In genomic region chr13:9278636-9279035, GRCm38 (mm10) we compare ENCODE assay signal across 9 mouse cellular contexts. TPM values are rescaled to one million over a fixed set of nuclear protein-coding genes. Genes with fewer than 3 reads are reported as not detected.
DNase-seq lines count a peak whose midpoint lies in the region; ATAC-seq lines count a peak whose summit lies in the region.
"Had no signal": no experiment of that assay in that cellular context is flagged by ENCODE, and none has a peak within 500 bp of the region (broad histone marks: within the 10 kb centered on the region; RNA-seq: fewer than 3 reads in every experiment).

No protein-coding gene starts in this region.

- no peak for ATAC-seq in intestine, embryonic 15.5 days
- no peak for ATAC-seq in intestine, embryonic 16.5 days
- ATAC-seq in forebrain, embryonic 16.5 days: no peak
- no peak for ATAC-seq in limb, embryonic 12.5 days (ENCODE audit: insufficient number of reproducible peaks, insufficient read depth, low FRiP score, low TSS enrichment, low read depth)
- no peak for ATAC-seq in neural tube, embryonic 14.5 days (ENCODE audit: low read depth)

- H3K27ac ChIP-seq in intestine, embryonic 15.5 days: no peak overlapping the region
- no peak overlapping the region for H3K27ac ChIP-seq in intestine, embryonic 16.5 days (ENCODE audit: low read length)
- no peak overlapping the region for H3K27ac ChIP-seq in forebrain, embryonic 16.5 days (ENCODE audit: low read length)
- H3K27ac ChIP-seq in limb, embryonic 12.5 days: no peak overlapping the region
- no peak overlapping the region for H3K27ac ChIP-seq in neural tube, embryonic 14.5 days (ENCODE audit: low read depth, low read length)
- H3K27ac ChIP-seq: liver, embryonic 15.5 days had no signal

- no peak overlapping the region for H3K4me3 ChIP-seq in intestine, embryonic 15.5 days (replicated peaks)
- H3K4me3 ChIP-seq in intestine, embryonic 16.5 days (ENCODE audit: low read length): no peak overlapping the region
- H3K4me3 ChIP-seq in forebrain, embryonic 16.5 days (replicated peaks; ENCODE audit: low read length): peak overlapping the region; percentile 93
- H3K4me3 ChIP-seq in limb, embryonic 12.5 days (replicated peaks): no peak overlapping the region
- H3K4me3 ChIP-seq in neural tube, embryonic 14.5 days (ENCODE audit: low read depth, low read length): peak overlapping the region; percentile 93
- H3K4me3 ChIP-seq: liver, embryonic 15.5 days; megakaryocyte, embryonic 14.5 days had no signal

- no peak for DNase-seq in urinary bladder, adult 2 months (ENCODE audit: low spot score)
- DNase-seq in embryo, embryonic 11 days: no peak

- peaks cover 2% of the 10 kb centered on the region; the same call in 1 of the 2 replicates for H3K4me1 ChIP-seq in intestine, embryonic 15.5 days (replicated peaks)
- peaks cover 11% of the 10 kb centered on the region; the same call in 1 of the 2 replicates for H3K4me1 ChIP-seq in intestine, embryonic 16.5 days (ENCODE audit: control insufficient read depth, insufficient read depth, low read length)
- H3K4me1 ChIP-seq in forebrain, embryonic 16.5 days (replicated peaks; ENCODE audit: control insufficient read depth, insufficient read depth, low read length): peaks cover 25% of the 10 kb centered on the region
- peaks cover 12% of the 10 kb centered on the region for H3K4me1 ChIP-seq in limb, embryonic 12.5 days (replicated peaks)
- peaks cover 14% of the 10 kb centered on the region for H3K4me1 ChIP-seq in neural tube, embryonic 14.5 days (ENCODE audit: control insufficient read depth, insufficient read depth, low read length)
- H3K4me1 ChIP-seq: liver, embryonic 15.5 days had no signal

- H3K36me3 ChIP-seq in intestine, embryonic 15.5 days: no peaks in the 10 kb centered on the region
- no peaks in the 10 kb centered on the region for H3K36me3 ChIP-seq in intestine, embryonic 16.5 days (ENCODE audit: control insufficient read depth, insufficient read depth, low read length)
- H3K36me3 ChIP-seq in forebrain, embryonic 16.5 days (ENCODE audit: control insufficient read depth, insufficient read depth): no peaks in the 10 kb centered on the region
- no peaks in the 10 kb centered on the region for H3K36me3 ChIP-seq in limb, embryonic 12.5 days
- H3K36me3 ChIP-seq in neural tube, embryonic 14.5 days (ENCODE audit: control insufficient read depth, insufficient read depth, low read length): no peaks in the 10 kb centered on the region
- H3K36me3 ChIP-seq: liver, embryonic 15.5 days had no signal

- WGBS in intestine, embryonic 15.5 days: 87% methylated on average over 5 of the region's 5 CpGs
- WGBS in intestine, embryonic 16.5 days: 83% methylated on average over 5 of the region's 5 CpGs
- 83% methylated on average over 5 of the region's 5 CpGs for WGBS in forebrain, embryonic 16.5 days
- WGBS in limb, embryonic 12.5 days: 85% methylated on average over 5 of the region's 5 CpGs
- WGBS in neural tube, embryonic 14.5 days: 84% methylated on average over 5 of the region's 5 CpGs

- no peaks in the 10 kb centered on the region for H3K27me3 ChIP-seq in intestine, embryonic 15.5 days (replicated peaks)
- no peaks in the 10 kb centered on the region for H3K27me3 ChIP-seq in intestine, embryonic 16.5 days (replicated peaks; ENCODE audit: control insufficient read depth, insufficient read depth, low read length)
- H3K27me3 ChIP-seq in forebrain, embryonic 16.5 days (replicated peaks; ENCODE audit: control insufficient read depth, insufficient read depth, low read length): no peaks in the 10 kb centered on the region
- H3K27me3 ChIP-seq in limb, embryonic 12.5 days: no peaks in the 10 kb centered on the region
- no peaks in the 10 kb centered on the region for H3K27me3 ChIP-seq in neural tube, embryonic 14.5 days (ENCODE audit: control insufficient read depth, insufficient read depth, low read length)

- H3K9me3 ChIP-seq in intestine, embryonic 15.5 days: no peaks in the 10 kb centered on the region
- H3K9me3 ChIP-seq in intestine, embryonic 16.5 days (ENCODE audit: control insufficient read depth, low read length): no peaks in the 10 kb centered on the region
- H3K9me3 ChIP-seq in forebrain, embryonic 16.5 days (ENCODE audit: control insufficient read depth, low read length): no peaks in the 10 kb centered on the region
- H3K9me3 ChIP-seq in limb, embryonic 12.5 days: no peaks in the 10 kb centered on the region
- no peaks in the 10 kb centered on the region for H3K9me3 ChIP-seq in neural tube, embryonic 14.5 days (ENCODE audit: control insufficient read depth, low read length)
- H3K9me3 ChIP-seq: liver, embryonic 15.5 days; megakaryocyte, embryonic 14.5 days had no signal

- 0 out of 2 replicates have a peak overlapping the region, but pooled peaks have one; percentile 83 for H3K4me2 ChIP-seq in intestine, embryonic 15.5 days (replicated peaks)
- H3K4me2 ChIP-seq in intestine, embryonic 16.5 days (ENCODE audit: low read depth, low read length): no peak overlapping the region
- H3K4me2 ChIP-seq in forebrain, embryonic 16.5 days (ENCODE audit: low read length): peak overlapping the region; percentile 61
- H3K4me2 ChIP-seq in limb, embryonic 12.5 days: peak overlapping the region; percentile 85; the same call in 1 of the 2 replicates
- H3K4me2 ChIP-seq in neural tube, embryonic 14.5 days (ENCODE audit: low read depth, low read length): peak overlapping the region; percentile 65

- H3K9ac ChIP-seq in intestine, embryonic 15.5 days: no peak overlapping the region
- no peak overlapping the region for H3K9ac ChIP-seq in intestine, embryonic 16.5 days (ENCODE audit: low read depth, low read length)
- peak overlapping the region; percentile 97 for H3K9ac ChIP-seq in forebrain, embryonic 16.5 days (replicated peaks; ENCODE audit: low read depth, low read length)
- H3K9ac ChIP-seq in limb, embryonic 12.5 days (replicated peaks): no peak overlapping the region
- no peak overlapping the region for H3K9ac ChIP-seq in neural tube, embryonic 14.5 days (replicated peaks; ENCODE audit: low read depth, low read length)
- H3K9ac ChIP-seq: liver, embryonic 15.5 days had no signal

RNA-seq across cellular contexts. Expression of gene Dip2c, which starts 2.3 kb away (rescaled TPM):
- 4.1 and 4.2 TPM in 2 replicates for polyA plus RNA-seq in intestine, embryonic 15.5 days (2015; fragmentation: Nextera tagmentation; extraction: Ambion mirVana)
- polyA plus RNA-seq in intestine, embryonic 16.5 days (2015; fragmentation: Nextera tagmentation; extraction: Ambion mirVana): 2.3 and 3.1 TPM in 2 replicates
- polyA plus RNA-seq in forebrain, embryonic 16.5 days (2015; fragmentation: Nextera tagmentation; extraction: Ambion mirVana): 12.3 and 12.8 TPM in 2 replicates
- polyA plus RNA-seq in limb, embryonic 12.5 days (2016; fragmentation: Nextera tagmentation; extraction: Ambion mirVana): 6.5 and 7.2 TPM in 2 replicates
- 23.7 and 24.0 TPM in 2 replicates for polyA plus RNA-seq in neural tube, embryonic 14.5 days (2014; fragmentation: Nextera tagmentation; extraction: Ambion mirVana)
- 14.8 and 17.8 TPM in 2 replicates for polyA plus RNA-seq in urinary bladder, adult 2 months (2012; rRNA removed)

Comparison
In these comparisons a context has a peak if more than half of its experiments do, and no peak if none do; other contexts are left out.
1. H3K4me3 ChIP-seq: peak in forebrain, embryonic 16.5 days (single experiment) and neural tube, embryonic 14.5 days (single experiment); none in intestine, embryonic 15.5 days (single experiment), intestine, embryonic 16.5 days (single experiment) and limb, embryonic 12.5 days (single experiment).